Mouse (Mus musculus) adrenal gland, postnatal 36 days (tissue): ENCODE data around the gene Kars. TPM values are rescaled to one million over a fixed set of nuclear protein-coding genes. Genes with fewer than 3 reads are reported as not detected.
A peak's percentile ranks its signal among the peaks of the same experiment; 100 is the strongest.

Experiments
- DNase-seq, 2 experiments: peaks; one replicate each; pipeline ENCODE4 v3.0.0; 2021; ENCODE audit warnings: mixed read lengths in 1 of 2
- long read RNA-seq, 2 experiments: library from polyadenylated mRNA; stranded (forward); transcript quantifications; one replicate each; pipeline ENCODE4 v2.0.0; 2021; ENCODE audit warnings: borderline sequencing depth in 2 of 2
- total RNA-seq, 2 experiments: library from RNA; stranded (reverse); gene quantifications; 2 replicates each; pipeline ENCODE4 v1.2.3; 2021

Kars gene
- total RNA-seq, result 100 to 1,000 TPM; 108 to 110 TPM
- long read RNA-seq, experiment 1, transcript Kars-201 (14 exons, 2,008 nt), result major isoform, 49 of 88 reads
- long read RNA-seq, experiment 1, transcript Kars-202 (15 exons, 2,131 nt), result minor isoform, 18 of 88 reads
- long read RNA-seq, experiment 1, partial matches to known transcripts, result 16 of 88 reads
- long read RNA-seq, experiment 1, other reads (novel, unspliced or antisense), result 2 of 88 reads
- long read RNA-seq, experiment 2, transcript Kars-202 (15 exons, 2,131 nt), result minor isoform, 9 of 29 reads
- long read RNA-seq, experiment 2, transcript Kars-201 (14 exons, 2,008 nt), result major isoform, 10 of 29 reads
- long read RNA-seq, experiment 2, partial matches to known transcripts, result 9 of 29 reads
- long read RNA-seq, experiment 2, other reads (novel, unspliced or antisense), result 1 of 29 reads

GRCm38 (mm10) chr8:112010997-112011815 is at the start of gene Kars, which contains the start of gene Terf2ip:
Gene Kars, minus strand, starts transcription at chr8:112011323.
Gene Terf2ip, plus strand, starts transcription at chr8:112011398.
- peak; percentile 94 to 96 for DNase-seq

DNA sequence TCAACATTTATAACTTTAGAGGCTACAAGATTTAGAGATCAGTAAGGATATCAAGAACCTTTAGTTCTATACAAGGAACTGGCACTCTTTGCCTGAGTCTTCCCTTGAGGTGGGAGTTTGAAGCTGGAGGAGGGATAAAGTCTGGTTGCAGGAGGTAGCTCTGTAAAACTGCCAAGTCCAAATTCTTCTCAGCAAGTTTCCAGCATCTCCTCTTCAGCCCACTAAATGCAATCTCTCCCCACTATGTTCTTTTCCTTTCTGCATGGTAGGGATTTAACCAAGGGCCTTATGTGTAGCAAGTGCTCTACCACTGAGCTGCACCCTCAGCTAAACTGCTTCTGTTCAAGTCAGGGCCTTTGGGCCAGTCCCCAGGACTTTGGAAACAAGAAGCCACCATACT is 43.3 kb upstream of the Kars start:
- DNase-seq, result no peak

DNA sequence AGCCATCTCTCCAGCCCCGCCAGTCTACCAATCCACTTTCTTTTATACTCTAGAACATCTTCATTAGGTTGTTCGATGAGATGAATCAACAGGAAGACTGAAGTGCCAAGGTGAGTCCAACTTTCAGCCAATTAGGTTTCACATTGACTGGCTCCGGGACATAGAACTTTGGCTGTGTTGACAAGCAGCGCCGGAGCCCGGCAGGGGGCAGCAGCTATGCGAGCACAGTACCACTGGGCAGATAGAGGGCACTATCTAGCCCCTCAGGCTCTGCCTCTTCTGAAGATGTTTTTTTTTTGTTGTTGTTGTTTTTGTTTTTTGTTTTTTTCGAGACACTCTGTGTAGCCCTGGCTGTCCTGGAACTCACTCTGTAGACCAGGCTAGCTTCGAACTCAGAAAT is 40.4 kb upstream of the Kars start:
- no peak for DNase-seq

DNA sequence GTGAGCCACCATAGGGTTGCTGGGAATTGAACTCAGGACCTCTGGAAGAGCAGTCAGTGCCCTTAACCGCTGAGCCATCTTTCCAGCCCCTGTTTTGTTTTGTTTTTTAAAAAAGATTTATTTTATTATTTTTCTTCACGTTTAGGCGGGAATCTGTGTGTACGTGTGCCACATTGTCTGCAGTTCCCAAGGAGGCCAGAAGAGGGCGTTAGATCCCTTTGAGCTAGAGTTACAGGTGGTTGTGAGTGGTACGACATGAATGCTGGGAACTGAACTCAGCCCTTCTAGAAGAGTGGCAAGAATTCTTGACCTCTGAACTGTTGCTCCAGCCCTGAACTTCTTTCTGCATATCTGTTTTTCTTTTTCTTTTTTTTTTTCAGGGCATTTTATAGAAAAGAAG is 38.9 kb upstream of the Kars start:
- no peak for DNase-seq

GRCm38 (mm10) chr8:112048293-112048692 is 37.2 kb upstream of the Kars start:
- DNase-seq, result no peak

DNA sequence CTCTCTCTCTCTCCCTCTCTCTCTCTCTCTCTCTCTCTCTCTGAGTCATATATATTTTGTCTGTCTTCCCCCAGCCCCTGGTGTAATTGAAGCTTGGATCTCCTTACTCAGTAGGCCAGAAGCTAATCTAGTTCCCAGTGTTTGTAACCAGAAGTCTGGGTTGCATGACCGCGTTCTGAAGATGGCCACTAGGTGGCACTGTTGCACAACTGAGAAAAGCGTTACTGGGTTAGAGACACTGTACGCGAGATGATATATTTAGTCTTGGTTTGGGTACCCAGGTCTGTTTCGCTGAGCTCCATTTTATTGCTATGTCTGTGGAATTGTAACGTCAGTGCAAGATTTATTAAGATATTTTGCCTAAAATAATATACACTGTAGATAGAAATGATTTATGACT is 34.8 kb upstream of the Kars start:
- DNase-seq, result peak; percentile 77 to 79

- DNase-seq, result no peak
Observed at GRCm38 (mm10) chr8:112045182-112045581, 34.1 kb upstream of the Kars start.

- no peak for DNase-seq
Observed at GRCm38 (mm10) chr8:112037521-112037920, 26.4 kb upstream of the Kars start.

- peak; percentile 13 to 44 for DNase-seq
Observed at GRCm38 (mm10) chr8:112034603-112035002, 23.5 kb upstream of the Kars start.

- no peak for DNase-seq
Observed at GRCm38 (mm10) chr8:112033071-112033470, 21.9 kb upstream of the Kars start.

GRCm38 (mm10) chr8:112030663-112031062 is 19.5 kb upstream of the Kars start:
- no peak for DNase-seq

DNA sequence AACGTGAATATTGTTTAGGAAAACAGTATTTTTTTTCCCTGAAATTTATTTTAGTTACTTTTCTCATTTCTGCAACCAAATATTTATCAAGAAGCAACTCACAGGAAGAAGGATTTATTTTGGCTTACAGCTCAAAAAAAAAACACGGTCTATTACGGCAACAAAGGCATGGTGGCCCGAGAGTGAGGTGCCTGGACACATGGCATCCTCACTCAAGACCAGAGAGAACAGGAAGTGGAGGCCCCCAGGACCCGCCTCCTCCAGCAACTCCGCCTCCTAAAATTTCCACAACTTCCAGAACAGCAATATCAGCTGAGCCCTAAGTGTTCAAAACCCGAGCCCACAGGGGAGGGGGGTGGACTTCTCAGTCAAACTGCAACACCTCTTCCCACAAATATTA is 18.3 kb upstream of the Kars start:
- no peak for DNase-seq

DNA sequence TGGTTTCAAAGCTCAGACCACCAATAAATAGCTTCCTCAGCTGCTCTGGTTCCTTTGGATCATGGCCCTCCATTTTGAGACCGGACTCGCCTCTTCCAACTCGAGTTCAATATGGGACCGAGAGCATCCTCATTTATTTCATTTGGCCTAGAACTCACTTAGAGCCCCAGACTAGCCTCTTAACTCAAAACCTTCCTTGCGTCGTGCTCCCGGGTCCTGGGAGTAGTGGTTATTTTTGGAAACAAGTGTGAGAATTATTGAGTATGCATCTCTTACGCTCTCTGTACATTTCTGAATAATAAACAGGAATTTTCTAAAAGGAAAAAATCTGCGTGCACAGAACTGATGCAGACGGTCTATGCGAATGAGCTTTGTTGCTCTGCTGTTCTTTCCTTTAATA is 3.8 kb upstream of the Kars start, which contains the start of gene Gm6793:
Gm6793 (minus strand) TSS at position 101 of the 400 bp plus-strand sequence.
- DNase-seq, result no peak

- DNase-seq, result peak; percentile 64 to 74
Observed at GRCm38 (mm10) chr8:112011816-112012242, 706 bp upstream of the Kars start.

- DNase-seq, result no peak
Observed at GRCm38 (mm10) chr8:112009558-112009957, 1.6 kb downstream of the Kars start.

DNA sequence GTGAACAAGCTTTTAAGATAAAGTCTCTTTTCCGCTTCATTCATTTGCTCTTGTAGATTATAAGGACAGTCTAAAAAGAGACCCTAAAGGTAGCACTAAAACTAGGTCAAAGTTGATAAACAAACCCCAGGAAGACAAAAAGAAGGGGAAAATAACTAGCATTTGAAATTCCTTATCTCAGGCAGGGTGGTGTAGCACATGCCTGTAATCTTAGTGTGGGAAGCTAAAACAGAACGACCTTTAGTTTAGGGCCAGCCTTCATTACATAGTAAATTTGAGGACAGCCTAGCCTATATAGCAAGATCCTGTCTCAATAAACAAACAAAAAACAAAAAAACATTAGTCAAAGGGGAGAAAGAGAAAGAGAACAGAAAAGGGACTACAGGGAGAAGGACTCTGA is 3.5 kb downstream of the Kars start:
- DNase-seq, result no peak

- DNase-seq, result no peak
Observed at GRCm38 (mm10) chr8:112005601-112006000, 5.5 kb downstream of the Kars start.

GRCm38 (mm10) chr8:112004754-112005153 is 6.4 kb downstream of the Kars start:
- DNase-seq, result no peak

GRCm38 (mm10) chr8:111992703-111993039 is 18.5 kb downstream of the Kars start:
- no peak for DNase-seq

DNA sequence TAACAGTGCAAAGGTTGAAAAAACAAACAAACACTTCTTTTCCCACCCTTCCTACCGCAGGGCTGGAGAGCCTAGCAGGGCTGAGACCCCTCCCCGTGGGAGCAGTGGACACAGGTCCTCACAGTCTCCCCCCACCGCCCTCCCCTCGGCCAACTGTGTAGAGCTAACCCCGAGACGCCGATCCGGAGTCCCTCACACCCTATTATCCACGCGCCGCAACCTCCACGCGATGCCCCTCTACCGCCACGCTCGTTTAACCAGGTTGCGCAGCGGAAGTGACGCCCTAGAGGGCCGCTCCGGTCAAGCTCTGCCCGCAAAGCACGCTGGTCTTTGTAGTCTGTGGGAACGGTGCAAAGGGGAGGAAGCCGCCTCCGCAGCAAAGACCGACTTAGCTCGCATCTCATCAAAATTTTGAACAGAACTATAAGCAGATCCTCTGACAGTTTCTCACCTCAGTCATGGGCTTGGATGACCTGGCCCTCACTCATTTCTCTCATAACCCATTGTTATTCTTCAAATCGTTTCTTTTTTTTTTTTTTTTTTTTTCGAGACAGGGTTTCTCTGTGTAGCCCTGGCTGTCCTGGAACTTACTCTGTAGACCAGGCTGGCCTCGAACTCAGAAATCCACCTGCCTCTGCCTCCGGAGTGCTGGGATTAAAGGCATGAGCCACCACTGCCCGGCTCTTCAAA is 19.0 kb downstream of the Kars start, which contains the start of gene Adat1:
Adat1 (minus strand) TSS at position 290 of the 690 bp plus-strand sequence.
- peak; percentile 91 to 93 for DNase-seq

GRCm38 (mm10) chr8:111991278-111991677 is 19.8 kb downstream of the Kars start:
- DNase-seq, result no peak

GRCm38 (mm10) chr8:111989911-111990310 is 21.2 kb downstream of the Kars start:
- DNase-seq, result peak; percentile 78 to 82
